Mouse (Mus musculus): ENCODE data around the gene Htr2c. TPM values are rescaled to one million over a fixed set of nuclear protein-coding genes. Genes with fewer than 3 reads are reported as not detected.

The Htr2c gene
- not detected for total RNA-seq (2021)
- long read RNA-seq, experiment 1: 0 reads
- long read RNA-seq, experiment 2: 0 reads

DNA sequence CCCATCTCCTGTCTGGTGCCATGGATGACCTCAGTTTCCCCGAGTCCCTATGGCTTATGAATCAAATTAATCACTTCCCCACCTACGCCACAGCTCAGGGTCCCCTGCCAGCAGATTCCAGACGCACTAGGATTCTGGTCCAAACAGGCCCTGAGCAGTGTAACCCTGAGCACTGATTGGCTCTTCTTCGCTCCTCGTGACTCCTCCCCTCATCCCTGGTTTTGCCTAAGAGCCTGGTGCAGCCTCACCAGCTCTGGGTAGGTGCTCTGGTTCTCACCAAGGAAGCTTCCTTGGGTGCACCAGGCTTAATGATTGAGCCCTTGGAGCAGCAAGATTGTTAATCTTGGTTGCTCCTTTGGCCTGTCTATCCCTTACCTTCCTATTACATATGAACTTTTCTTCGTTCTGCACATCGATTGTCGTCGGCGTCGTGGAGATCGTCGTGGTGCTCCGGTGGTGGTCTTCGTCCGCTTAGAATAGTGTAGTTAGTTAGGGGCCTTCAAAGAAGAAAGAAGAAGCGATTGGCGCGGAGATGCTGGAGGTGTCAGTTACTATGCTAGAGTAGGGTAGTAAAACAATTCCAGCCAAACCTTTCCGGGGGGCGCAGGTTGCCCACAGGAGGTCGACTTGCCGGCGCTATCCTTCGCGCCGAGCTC, at the start of gene Htr2c:
Gene Htr2c, plus strand, starts transcription at position 256 of the 656 bp plus-strand sequence.
- DNase-seq: no peak

GRCm38 (mm10) chrX:146928251-146928650, 34.1 kb upstream of the Htr2c start:
- no peak for DNase-seq

DNA sequence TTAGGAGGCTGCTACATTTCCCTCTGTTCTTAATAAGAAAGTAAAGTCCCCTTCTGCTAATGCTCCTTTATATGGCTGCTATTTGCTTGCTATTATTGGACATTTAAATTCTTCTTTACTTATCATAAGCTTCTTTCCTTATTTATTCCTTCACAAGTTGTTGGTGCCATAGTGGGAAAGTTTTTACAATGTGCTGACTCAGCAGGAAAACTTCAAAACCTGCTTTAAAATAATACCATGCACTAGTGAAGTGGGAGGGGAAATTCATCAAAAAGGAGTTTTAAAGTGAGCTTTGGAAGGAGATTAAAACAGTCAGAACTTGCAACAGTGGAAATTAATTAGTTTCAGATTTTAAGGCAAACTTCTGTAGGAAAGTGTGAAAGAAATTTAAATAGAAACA, 26.0 kb upstream of the Htr2c start:
- DNase-seq: no peak

DNA sequence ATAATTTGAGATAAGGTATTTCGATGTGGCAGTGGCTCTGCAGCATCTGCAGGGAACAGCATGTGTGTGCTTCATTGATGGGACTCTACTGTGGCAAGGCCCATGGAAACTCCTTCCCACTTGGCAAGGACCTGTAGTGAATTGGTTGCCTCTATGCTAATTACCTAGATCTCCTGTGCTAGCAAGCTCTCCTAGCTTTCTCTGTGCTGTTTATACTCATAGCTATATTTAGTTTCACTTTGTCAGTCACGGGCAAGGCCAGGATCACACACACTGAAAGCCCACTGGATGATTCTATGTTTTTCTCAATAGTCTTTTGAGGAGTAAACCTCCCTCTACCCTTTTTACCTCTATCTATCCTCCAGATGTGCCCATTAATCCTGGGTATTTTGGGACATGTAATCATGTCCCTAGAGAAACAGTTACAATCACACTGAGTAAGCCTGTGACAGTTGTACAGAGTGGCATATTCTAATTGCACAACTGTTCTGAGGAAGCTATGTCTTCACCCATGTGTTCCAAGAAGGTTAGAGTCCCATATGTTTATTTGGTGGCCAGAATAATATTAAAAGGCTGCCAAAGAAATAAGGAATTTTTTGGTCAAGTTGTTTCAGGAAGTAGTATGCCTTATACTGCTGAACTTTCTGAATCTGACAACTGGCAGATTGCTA, 16.0 kb upstream of the Htr2c start:
- no peak for DNase-seq

DNA sequence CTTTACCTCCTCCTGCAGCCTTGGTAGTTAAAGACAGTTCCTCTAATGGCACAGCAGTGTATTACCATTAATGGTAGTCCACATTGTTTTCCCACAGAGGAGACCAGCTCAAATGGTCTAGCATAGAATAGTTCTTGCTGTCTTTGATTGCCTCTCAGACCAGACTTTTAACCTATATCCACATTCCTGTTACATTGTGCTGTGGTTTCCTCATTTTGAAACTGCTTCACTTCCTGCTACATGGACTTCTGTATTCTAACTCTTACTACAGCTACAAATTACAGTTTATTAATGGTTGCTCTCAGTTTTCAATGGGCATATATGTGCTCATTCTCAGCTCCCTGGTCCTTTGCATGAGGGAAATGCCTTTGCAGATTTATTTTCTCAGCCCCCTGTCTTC, 15.3 kb upstream of the Htr2c start:
- no peak for DNase-seq

- no peak for DNase-seq
These were observed 3.7 kb upstream of the Htr2c start for GRCm38 (mm10) chrX:146958608-146959007.

DNA sequence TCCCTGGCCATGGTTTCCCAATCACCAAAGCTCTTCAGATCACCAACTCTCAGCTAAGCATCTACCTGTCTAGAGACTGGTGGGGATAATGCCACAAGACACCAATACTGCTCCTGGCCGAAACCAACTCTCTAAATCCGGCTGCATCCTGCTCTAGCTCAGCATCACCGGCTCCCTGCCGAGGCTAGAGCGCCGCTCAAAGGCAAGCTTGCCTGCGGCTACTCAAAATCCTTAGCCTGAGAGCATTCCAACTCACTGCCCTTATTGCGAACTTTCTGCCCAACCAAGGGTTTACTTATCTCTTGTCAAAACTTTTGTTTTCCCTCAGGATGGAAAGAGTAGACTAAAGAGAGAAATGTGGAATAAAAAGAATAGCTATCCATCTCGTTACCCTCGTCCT, 2.4 kb upstream of the Htr2c start:
- no peak for DNase-seq

- no peak for DNase-seq
These were observed 718 bp downstream of the Htr2c start for GRCm38 (mm10) chrX:146962914-146963547.

DNA sequence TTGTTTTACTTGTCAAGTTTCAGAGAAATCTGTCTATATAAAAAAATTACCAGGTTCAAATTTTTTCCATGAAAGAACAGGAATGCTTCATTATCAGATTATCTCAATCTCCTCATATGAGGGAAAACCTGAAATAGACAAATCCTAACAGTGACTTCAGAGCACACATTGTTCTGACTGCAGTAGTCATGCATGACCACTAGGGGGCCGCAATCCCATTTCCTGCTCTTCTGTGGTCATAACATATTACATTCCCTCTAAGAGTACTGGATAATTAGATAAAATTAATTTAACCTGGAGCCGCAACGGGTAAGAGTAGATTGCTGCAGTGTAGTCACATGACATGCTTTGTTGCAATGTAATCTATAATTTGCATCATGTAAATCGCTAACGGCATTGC, 17.6 kb downstream of the Htr2c start:
- peak; percentile 2 for DNase-seq

DNA sequence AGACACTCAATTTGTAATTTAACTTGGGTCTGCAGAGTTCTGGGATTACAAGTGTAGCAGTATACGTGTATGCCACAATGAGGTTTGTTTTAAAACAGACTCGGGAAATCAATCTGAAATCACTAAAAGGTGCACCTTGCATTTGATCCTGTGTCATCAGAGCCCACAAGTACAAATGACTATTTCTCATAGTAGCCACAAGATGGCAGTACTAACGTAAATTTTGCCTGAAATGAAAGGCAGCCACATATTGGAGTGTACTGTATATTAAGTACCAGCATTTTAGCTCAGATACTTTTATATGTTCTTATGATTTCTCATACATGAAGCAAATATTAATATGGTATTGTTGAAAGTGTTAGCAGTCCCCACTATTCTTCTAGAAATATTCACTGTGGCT, 93.4 kb downstream of the Htr2c start:
- DNase-seq: no peak

GRCm38 (mm10) chrX:147071622-147072021, 109.3 kb downstream of the Htr2c start:
- no peak for DNase-seq

GRCm38 (mm10) chrX:147119155-147119554, 156.8 kb downstream of the Htr2c start:
- no peak for DNase-seq

DNA sequence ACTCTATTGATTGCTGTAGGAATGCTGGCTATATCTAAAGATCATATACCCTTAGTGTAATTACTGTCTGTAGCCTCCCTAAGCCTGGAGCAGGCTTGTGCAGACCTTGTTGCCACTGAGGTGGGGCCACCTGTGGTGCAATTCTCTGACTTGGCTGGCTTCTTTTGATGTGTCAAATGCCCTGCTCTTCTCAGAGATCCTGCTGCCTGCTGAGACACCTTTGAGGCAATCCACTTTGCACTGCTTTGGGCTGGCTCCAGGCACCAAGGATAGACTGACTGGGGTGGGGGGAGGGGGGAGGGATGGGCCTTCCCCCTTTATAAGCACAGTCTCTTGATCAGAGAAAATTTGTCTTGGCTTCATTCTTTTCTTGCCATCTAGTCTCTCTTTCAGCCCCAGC, 252.9 kb downstream of the Htr2c start:
- DNase-seq: no peak

DNA sequence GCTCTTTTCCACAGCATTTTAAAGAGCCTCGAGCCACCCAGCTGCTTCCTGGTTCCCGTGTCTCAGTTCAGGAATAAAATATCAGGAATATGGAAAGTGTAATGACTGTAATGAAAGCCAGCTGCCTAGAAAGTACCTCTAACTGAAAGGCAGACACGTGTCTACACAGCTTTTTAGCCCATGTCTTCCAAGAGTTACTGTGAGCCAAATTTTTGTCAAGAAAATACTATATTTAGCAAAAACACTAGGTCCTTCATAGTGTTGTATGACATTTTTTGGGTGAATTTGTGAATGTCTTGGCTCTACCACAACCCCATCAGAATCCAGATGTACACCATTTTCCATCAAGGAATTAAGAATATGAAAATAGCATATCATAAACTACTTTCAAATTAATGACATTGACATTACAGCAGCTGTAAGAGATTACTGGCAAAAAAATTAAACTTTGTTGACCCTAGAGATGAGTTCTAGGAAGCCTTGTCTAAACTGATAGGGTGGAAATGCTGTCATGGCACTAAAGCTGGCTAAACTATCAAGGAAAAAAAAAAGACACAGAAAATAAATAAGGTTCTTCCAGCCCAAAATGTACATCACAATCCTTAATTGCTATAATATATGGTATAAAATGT, 255.2 kb downstream of the Htr2c start:
- no peak for DNase-seq

DNA sequence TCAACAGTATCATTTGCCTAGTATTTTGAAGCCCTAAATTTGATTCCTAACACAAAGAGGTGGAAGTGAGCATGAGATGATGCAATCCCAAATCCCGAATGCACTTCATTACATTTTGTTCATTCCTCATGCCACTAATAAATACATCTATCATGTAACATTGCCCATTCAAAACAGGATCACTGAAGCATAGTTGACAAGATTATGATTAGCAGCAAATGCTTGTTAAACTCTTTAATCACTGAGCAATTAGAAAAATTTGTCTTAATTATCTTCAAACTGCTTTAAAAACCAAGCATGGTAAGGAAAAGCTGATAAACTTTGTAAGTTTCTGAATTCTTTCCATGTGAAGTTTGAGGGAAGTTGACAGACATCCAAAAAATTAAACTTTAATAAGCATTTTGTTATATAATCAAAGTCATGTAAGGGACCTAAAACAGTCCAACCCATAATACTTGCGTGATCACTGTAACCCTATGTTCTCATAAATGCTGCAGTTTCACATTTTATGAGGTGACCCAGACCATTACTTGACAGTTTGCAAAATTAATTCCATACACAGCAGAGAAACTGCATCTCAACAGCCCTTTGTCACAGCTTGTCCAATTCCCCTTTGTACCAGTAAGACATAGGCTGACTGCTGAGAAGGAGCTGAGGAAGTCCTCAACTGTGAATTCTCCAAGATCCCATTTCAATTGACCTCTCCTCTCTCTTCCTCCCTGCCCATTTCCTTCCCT, 276.7 kb downstream of the Htr2c start:
- no peak for DNase-seq

Small RNA genes lying within 50 kb of the gene (microRNA-seq; reads per million reads assigned to microRNA genes)
- gene Gm22650 (not detected), gene Gm24627 (not detected), gene Mir1264 (not detected), gene Mir1298 (not detected), gene Mir1912 (not detected), gene Mir448 (not detected), gene Mir764 (not detected)

Measured in adrenal gland, postnatal 10 days (tissue).